Mouse (Mus musculus) CD4-positive, CD25-positive, alpha-beta regulatory T cell, adult 2 months (primary cell): Measurements from ENCODE around the gene Ckm.

ENCODE experiments used
- DNase-seq: peaks from one replicate; pipeline ENCODE4 v3.0.0-alpha.2; 2012; ENCODE audit warnings: low read depth, low spot score

Ckm gene

GRCm38 (mm10) chr7:19404476-19404875 is at the start of gene Ckm:
Gene Ckm, plus strand, starts transcription at chr7:19404776.
- no peak for DNase-seq

GRCm38 (mm10) chr7:19354991-19355390 is 49.6 kb upstream of the Ckm start:
- DNase-seq = no peak

GRCm38 (mm10) chr7:19356311-19356710 is 48.3 kb upstream of the Ckm start:
- no peak for DNase-seq

- DNase-seq = no peak
Observed at GRCm38 (mm10) chr7:19357381-19358375, 46.9 kb upstream of the Ckm start.

- DNase-seq = peak; percentile 32
Observed at GRCm38 (mm10) chr7:19358634-19359033, 45.9 kb upstream of the Ckm start.

- DNase-seq = peak; percentile 89
Observed at GRCm38 (mm10) chr7:19359299-19359891, 45.2 kb upstream of the Ckm start, which contains the start of the genes Cd3eap and Ppp1r13l. Gene Cd3eap, minus strand, starts transcription at chr7:19359483. Gene Ppp1r13l, plus strand, starts transcription at chr7:19359749.

- no peak for DNase-seq
Observed at GRCm38 (mm10) chr7:19359892-19360641, 44.5 kb upstream of the Ckm start.

- peak; percentile 79 for DNase-seq
Observed at GRCm38 (mm10) chr7:19360944-19361343, 43.6 kb upstream of the Ckm start.

GRCm38 (mm10) chr7:19361720-19362119 is 42.9 kb upstream of the Ckm start:
- DNase-seq = peak; percentile 92

- DNase-seq = no peak
Observed at GRCm38 (mm10) chr7:19362276-19362675, 42.3 kb upstream of the Ckm start.

- peak; percentile 83 for DNase-seq
Observed at GRCm38 (mm10) chr7:19363881-19364280, 40.7 kb upstream of the Ckm start.

GRCm38 (mm10) chr7:19365376-19365775 is 39.2 kb upstream of the Ckm start:
- DNase-seq = no peak

- DNase-seq = no peak
Observed at GRCm38 (mm10) chr7:19368380-19368779, 36.2 kb upstream of the Ckm start.

GRCm38 (mm10) chr7:19369823-19370425 is 34.7 kb upstream of the Ckm start:
- DNase-seq = peak; percentile 85

- DNase-seq = no peak
Observed at GRCm38 (mm10) chr7:19373367-19373766, 31.2 kb upstream of the Ckm start.

- no peak for DNase-seq
Observed at GRCm38 (mm10) chr7:19375368-19375767, 29.2 kb upstream of the Ckm start.

- DNase-seq = no peak
Observed at GRCm38 (mm10) chr7:19376019-19376418, 28.6 kb upstream of the Ckm start.

GRCm38 (mm10) chr7:19378049-19378448 is 26.5 kb upstream of the Ckm start:
- no peak for DNase-seq

- DNase-seq = peak; percentile 100
Observed at GRCm38 (mm10) chr7:19381377-19382165, 23.0 kb upstream of the Ckm start, which contains the start of gene Ercc2. Gene Ercc2, plus strand, starts transcription at chr7:19382010.

- no peak for DNase-seq
Observed at GRCm38 (mm10) chr7:19382166-19382541, 22.4 kb upstream of the Ckm start.

GRCm38 (mm10) chr7:19383708-19384107 is 20.9 kb upstream of the Ckm start:
- no peak for DNase-seq
